Mouse (Mus musculus) megakaryocyte, embryonic 14.5 days (primary cell): ENCODE measurements around the gene Gtf2a1l.

Source experiments
- FLI1 ChIP-seq: IDR thresholded peaks from 2 replicates; pipeline ENCODE4 v1.6.1; 2012; ENCODE audit warnings: low read length, inconsistent platforms, mixed read lengths
- GATA1 ChIP-seq: IDR thresholded peaks from 3 replicates; pipeline ENCODE4 v1.6.1; 2012; ENCODE audit warnings: mixed read lengths, low read length, inconsistent platforms, borderline replicate concordance

- no peak for TF ChIP-seq GATA1
- no peak for TF ChIP-seq FLI1
These were observed 42.1 kb upstream of the Gtf2a1l start for GRCm38 (mm10) chr17:88626347-88626811.
